Mouse (Mus musculus): ENCODE measurements around the gene Galnt13.
A peak's percentile ranks its signal among the peaks of the same experiment; 100 is the strongest.
"Not testable (repeated sequence)": the region's sequence is repeated elsewhere in the genome, so short reads cannot be mapped to it uniquely, and the experiment has no call there.

The Galnt13 gene

DNA sequence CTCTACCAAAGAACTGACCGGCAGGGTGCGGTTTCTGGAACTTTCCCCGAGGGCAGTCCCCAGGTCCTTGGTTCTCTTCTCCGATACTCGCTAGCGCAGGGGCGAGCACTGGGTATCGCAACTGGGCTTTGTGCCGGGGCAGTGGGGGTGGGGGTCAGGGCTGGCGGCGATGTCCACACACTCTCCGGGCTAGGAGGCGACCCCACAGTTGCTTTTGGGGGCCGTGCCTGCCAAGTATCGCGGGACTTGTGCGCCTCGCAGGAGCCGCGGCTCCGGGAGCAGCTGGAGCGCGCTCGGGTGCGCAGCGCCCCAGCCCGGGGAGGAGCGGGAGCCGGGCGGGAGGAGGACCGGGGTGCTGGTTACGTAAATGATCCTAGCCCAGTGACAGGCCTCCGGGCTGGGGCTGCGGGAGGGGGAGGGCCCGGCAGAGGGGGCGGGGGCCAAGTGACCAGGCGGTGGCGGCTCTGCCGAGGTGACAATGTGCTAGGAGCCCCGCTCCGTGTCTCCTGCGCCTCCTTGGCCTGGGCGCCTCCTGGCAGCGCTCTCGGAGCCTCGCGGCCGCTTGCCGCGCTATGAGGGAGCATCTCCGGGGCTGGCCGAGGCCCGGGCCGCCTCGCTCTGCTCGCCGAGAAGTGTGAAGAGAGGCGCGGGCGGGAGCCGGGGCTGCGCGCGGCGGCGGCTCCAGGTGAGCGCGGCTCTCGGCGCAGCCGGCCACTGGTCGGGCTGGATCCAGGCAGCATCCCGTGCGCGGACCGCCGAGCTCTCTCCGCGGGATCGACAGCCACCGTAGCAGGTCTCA is at the start of gene Galnt13:
Galnt13 (plus strand) TSS at position 381 of the 799 bp plus-strand sequence.
- DNase-seq: peak; percentile 88

- no peak for DNase-seq
Measured at GRCm38 (mm10) chr2:54431060-54431459, 5.1 kb upstream of the Galnt13 start.

DNA sequence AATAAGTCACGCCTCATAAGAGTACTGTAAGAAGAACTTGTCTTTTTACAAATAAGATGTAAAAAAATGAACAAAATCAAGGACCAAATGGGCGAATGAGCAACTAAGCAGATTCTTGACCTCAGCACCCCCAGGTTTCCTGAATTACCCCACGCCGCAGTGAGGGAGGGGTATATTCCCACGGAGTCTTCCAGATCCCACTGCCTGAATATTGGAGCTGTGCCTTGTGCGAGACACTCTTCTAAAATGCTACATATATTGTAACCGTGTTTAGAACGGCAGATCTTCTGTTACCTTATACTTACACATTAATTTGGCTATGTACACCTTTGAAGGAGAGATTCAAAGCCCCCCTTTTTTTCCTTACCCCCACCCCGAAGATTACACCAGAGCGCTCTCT is 737 bp upstream of the Galnt13 start:
- no peak for DNase-seq

- DNase-seq: no peak
Measured at GRCm38 (mm10) chr2:54436736-54437500, 801 bp downstream of the Galnt13 start.

DNA sequence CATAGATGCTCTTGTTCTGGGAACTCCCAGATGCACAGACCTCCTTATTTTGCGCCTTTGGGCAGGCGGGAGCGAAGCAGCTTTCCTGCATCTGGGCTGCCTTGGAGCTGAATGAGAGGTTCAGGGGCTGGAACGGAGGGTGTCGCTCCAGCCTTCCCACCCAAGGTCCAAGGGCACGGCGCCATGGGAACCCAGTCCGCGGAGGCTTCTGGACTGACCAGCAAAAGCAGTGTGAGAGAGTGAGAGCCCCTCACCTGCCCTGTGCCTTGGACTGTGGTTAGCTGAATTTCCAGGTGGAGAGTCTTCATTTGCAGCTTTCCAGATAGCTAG is 1.3 kb downstream of the Galnt13 start:
- no peak for DNase-seq

DNA sequence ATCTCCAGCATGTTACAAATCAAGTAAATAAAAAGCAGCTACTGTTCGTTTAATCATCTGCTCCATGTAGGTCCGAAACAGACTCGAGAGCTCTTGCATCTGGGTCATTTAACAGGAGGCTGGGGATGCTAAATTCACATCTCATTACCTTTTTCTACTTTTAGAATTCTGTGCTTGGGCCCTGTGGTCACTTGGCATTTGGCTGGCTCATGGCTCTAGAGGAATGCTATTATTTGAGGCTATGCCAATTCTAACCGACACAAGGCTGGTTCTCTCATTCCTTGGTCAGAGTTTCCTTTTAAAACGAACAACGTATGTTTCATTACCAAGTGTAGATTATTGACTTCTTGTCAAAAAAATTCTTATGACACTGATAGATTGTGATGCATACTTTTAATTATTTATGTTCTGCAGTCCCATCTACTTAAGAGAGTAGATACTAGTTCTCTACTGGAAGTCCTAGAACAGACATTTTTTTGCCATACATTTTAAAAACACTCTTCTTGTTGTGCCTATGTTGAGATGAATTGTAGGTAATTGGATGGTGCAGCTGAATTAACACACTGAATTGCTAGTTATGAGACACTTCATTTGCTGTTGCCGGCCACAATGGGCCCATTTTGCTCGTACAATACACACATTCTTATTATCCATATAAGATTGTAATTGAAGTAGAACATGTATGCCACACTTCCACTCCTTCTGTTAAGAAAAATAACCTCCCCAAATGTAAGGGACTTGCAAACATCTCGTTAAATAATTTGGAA is 6.8 kb downstream of the Galnt13 start:
- DNase-seq: no peak

DNA sequence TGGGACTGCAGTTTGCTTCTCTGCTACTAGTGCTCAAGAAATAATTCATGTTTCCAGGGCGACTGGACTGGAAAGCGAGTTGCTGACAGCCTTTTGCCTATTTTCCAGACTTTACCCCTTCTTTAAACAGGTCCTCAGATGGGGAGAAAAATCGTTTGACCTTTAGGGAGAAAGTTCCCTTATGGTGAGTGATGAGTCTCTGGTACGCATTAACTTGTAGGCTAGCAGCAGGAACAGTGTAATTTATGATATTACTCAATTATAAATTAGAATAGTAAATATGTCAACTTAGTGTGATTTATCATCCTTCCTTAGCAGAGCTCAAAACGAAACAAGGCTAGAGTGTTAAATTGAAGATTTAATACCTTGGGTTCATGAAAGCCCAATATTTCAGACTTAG is 47.3 kb downstream of the Galnt13 start:
- DNase-seq: no peak

DNA sequence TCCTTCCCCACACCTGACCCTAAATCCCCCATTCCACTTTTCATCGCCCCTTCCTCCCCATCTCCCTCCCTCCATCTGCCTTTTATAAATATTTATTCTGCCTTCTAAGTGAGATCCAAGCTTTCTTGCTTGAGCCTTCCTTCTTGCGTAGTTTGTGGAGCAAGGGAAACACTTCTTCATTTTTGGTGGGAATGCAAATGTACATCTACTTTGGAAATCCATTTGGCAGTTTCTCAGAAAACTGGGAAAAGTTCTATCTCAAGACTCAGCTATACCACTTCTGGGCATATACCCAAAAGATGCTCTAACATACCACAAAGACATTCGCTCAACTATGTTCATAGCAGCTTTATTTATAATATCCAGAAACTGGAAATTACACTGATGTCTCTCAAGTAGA is 86.9 kb downstream of the Galnt13 start:
- no peak for DNase-seq

- no peak for DNase-seq
Measured at GRCm38 (mm10) chr2:54527073-54527472, 91.0 kb downstream of the Galnt13 start.

DNA sequence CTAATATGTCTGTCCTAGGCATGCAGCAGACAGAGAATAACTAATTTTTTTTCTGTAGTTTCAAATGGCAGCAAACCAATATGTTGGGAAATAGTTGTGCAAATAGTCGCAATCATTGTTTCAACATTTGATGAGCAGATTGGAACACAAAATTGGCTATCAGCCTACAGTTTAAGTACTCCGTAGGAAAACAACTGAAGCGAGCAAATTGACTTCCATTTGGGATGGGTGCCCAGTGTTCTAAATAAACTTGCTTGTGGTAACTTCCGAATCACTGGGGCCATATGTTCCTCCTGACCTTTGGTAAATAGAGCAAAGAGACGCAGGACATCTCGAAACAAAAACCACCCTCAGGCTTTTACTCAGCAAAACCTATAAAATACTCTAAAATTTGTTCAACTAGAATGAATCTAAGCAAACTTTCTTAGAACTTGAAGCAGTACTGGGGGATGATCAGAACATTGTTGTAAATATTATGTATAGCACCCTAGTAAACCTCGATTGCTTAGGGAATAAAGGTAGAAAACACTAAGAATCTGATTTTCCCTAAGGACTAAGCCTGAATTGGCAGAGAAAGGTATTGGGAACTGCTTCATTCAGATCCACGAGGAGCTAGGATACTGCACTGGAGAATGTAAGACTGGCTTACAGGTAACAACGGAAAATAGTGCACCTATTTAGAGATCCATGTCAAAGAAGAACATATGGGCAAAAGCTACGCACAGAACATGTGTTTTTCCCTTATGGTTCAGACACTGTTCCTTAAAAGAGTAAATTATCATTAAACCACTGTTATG is 122.4 kb downstream of the Galnt13 start:
- DNase-seq: no peak

- DNase-seq: peak; percentile 80
Measured at GRCm38 (mm10) chr2:54565068-54565467, 129.0 kb downstream of the Galnt13 start.

DNA sequence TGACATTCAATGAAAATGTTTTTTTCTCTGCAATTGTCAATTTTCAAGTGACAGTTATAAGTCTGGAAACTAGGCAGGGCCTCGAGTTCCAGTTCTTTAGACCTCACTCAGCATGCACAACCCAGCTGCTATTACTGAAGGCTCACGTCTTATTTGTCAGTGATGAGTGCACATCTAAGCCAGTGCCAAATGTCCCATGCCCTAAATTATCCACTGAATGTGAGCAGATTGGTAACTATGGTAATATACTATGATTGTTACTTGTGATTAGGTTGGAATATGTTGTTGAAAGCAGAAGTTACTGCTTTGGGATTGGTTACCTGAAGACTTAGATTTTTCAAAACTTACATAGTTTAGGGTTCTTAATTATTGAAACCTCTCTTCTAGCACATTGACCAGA is 131.1 kb downstream of the Galnt13 start:
- DNase-seq: no peak

GRCm38 (mm10) chr2:54567632-54568031 is 131.5 kb downstream of the Galnt13 start:
- no peak for DNase-seq

DNA sequence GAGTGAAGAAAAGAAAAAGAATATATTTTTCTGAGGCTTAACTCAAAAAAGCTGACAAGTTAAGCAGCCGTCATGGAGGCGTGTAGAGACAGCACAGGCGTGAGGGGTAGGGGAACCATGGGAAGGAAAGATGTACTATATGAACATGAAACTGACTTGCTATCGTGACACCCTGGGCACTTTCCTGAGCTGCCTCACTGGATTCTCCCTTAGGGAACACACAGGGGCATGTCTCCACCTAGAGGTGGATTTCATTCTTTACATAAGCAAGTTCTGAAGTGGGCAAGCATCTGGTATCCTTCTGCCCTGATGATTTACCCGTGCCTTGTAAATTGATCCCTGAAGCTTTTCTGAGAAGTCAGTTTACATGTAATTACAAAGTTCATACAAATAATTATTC is 277.7 kb downstream of the Galnt13 start:
- DNase-seq: not testable (repeated sequence)

- no peak for DNase-seq
Measured at GRCm38 (mm10) chr2:54751232-54751631, 315.1 kb downstream of the Galnt13 start.

- no peak for DNase-seq
Measured at GRCm38 (mm10) chr2:54759781-54760180, 323.7 kb downstream of the Galnt13 start.

DNA sequence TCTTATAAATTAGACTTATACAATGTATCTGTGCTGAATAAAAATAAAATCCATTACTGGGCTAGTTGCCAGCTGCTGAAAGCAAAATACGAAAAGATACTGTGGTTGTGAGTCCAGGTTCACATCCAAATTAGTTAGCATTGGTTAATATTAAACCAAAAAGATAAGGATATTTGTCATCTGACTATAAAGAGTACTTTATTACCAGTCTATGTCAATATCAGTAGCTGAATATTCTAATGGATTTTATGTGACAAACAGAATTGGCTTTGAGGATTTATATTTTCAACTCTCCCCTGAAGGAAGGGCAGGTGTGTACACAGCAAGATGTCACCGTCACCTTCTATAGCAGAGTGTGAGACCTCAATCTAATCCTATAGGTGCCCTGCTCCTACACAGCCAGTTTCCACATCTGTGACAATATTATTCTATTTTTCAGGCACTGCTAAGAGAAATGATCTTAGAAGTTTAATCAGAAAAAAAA is 342.7 kb downstream of the Galnt13 start:
- no peak for DNase-seq

DNA sequence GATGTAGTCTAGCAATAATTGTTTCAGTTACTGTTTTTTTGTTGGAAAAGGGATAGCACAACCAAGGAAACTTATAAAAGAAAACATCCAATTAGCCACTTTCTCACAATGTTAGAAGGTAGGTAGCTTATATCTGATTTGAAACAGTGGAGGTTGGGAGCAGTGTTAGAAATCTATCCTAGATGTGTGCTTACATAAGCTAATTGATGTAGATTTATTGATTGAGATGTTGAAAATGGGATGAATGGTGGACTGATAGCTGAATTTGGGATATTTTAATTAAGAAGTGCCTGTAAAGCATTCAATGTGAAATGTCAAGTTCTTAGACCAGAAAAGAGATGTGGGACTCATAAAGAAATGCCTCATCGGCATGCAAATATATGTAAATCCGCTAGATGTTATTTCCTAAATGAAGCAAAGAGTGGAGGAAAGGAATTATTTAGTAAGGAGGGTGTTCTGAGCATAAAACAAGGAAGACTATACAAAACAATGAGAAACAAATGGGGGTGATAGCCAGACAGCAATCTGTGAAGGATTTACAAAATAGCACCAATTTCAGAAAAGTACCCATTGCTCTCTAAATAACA is 377.6 kb downstream of the Galnt13 start:
- no peak for DNase-seq

- no peak for DNase-seq
Measured at GRCm38 (mm10) chr2:54841245-54841644, 405.1 kb downstream of the Galnt13 start.

- DNase-seq: no peak
Measured at GRCm38 (mm10) chr2:54906282-54907060, 470.4 kb downstream of the Galnt13 start.

DNA sequence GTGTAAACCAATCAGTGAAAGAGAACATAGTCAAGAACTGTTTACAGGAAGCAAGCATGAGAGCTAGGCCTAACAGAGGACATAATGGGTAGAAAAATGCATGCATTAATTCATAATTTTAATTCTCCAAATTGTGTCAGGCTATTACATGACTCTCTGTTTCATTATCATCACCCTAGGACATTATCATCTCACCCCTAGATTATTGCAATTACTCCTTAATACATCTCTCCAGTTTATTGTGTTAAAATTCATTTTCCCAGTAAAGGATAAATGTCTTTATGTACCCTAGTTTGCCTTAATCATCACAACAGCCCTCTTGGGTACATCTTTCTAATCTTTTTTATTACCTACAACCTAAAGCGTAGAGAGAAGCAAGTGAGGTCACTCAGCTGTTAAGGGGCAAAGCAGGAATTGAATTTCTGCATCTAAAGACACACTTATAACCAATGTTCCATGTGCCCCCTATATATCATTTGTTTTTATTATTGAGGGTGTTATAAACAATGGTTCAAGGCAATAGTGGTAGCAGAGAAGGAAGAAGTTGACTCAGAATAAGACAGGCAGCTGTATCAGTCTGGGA is 479.1 kb downstream of the Galnt13 start:
- DNase-seq: no peak

Measured in heart, adult 11 months (tissue).